ENCODE assay signal across 8 mouse cellular contexts in the genomic region with DNA sequence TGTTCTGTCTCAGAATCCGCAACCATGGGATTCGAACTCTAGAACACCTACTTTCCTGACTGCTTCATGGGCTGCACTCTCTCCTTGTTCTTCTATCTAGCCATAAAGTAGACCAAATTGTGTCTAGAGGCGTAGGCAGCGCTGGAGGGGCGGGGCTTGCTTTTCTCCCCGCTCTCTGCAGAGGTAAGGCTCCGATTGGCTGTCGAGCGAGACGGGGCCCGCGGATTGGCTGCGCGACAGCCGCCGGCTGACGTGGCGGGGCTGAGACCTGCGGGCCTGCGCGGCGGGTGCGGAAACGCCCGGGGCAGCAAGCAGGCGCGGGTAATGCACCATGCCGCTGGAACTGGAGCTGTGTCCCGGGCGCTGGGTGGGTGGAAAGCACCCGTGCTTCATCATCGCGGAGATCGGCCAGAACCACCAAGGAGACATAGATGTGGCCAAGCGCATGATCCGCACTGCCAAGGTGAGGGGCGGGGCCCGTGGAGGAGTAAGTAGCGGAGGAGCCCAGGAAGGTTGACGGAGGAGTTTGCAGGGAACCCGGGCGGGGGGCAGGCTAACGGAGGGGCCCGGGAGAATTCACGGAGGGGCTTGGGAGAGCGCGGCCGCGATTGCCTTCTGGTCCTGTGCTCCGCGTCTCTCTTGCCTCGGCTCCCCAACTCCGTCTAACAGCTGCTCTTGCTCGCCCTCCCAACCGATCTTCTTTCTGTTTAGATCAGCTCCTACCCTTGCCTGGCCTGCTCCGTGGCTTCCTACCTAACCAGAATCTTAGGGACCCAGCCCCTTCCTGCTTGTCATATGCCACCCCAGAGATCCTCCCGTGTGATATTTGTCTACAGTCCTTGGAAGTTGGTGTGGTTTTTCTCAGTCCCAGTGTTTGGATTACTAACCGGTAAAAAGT. TPM values are rescaled to one million over a fixed set of nuclear protein-coding genes. Genes with fewer than 3 reads are reported as not detected.
DNase-seq lines count a peak whose midpoint lies in the region; ATAC-seq lines count a peak whose summit lies in the region.

Gene Nans (plus strand): TSS at position 221 of the 898 bp plus-strand sequence.

- H3K9ac ChIP-seq in hindbrain, embryonic 16.5 days (ENCODE audit: low read depth, low read length) = peak within 1 kb of the TSS; percentile 85

- under 1% methylated on average over 58 of the region's 58 CpGs for WGBS in hindbrain, embryonic 16.5 days
- WGBS in macrophage (ENCODE audit: missing documents) = 1% methylated on average over 57 of the region's 58 CpGs

- H3K4me2 ChIP-seq in hindbrain, embryonic 16.5 days (ENCODE audit: low read length) = peak within 1 kb of the TSS; percentile 84

- peaks cover 9% of the 10 kb centered on the region for H3K4me1 ChIP-seq in hindbrain, embryonic 16.5 days (ENCODE audit: control insufficient read depth, insufficient read depth, low read depth, low read length)

- H3K36me3 ChIP-seq in hindbrain, embryonic 16.5 days (ENCODE audit: control insufficient read depth, insufficient read depth, low read length) = peaks cover 10% of the 10 kb centered on the region
- H3K36me3 ChIP-seq in macrophage (ENCODE audit: inconsistent target) = peaks cover 16% of the 10 kb centered on the region

- DNase-seq in WW6 (ENCODE audit: low read depth, low spot score) = peak; percentile 88
- peak; percentile 87 to 92 for DNase-seq in cerebellum, postnatal 4 days (ENCODE audit: low spot score in 2 of 2)
- DNase-seq in gastrocnemius, adult 18-20 months (ENCODE audit: low spot score) = peak; percentile 95
- peak; percentile 88 to 96 for DNase-seq in left cerebral cortex, adult 18-20 months (ENCODE audit: low spot score in 2 of 2)
- peak; percentile 96 for DNase-seq in right cerebral cortex, adult 18-20 months
- peak; percentile 76 for DNase-seq in urinary bladder, postnatal 10 days (ENCODE audit: low spot score)

- H3K4me3 ChIP-seq in hindbrain, embryonic 16.5 days (ENCODE audit: low read length) = peak within 1 kb of the TSS; percentile 88
- H3K4me3 ChIP-seq in macrophage (ENCODE audit: inconsistent target) = peak within 1 kb of the TSS; percentile 88

- peak; percentile 100 for ATAC-seq in hindbrain, embryonic 16.5 days

- H3K79me2 ChIP-seq in macrophage (ENCODE audit: inconsistent target) = peaks cover 38% of the 10 kb centered on the region

- no peaks in the 10 kb centered on the region for H3K27me3 ChIP-seq in hindbrain, embryonic 16.5 days (replicated peaks; ENCODE audit: control insufficient read depth, insufficient read depth, low read length)

- H3K27ac ChIP-seq in hindbrain, embryonic 16.5 days (ENCODE audit: low read depth, low read length) = peak within 1 kb of the TSS; percentile 68
- H3K27ac ChIP-seq in macrophage = peak within 1 kb of the TSS; percentile 46

- H3K9me3 ChIP-seq in hindbrain, embryonic 16.5 days (ENCODE audit: control insufficient read depth, low read length) = no peaks in the 10 kb centered on the region

RNA-seq across cellular contexts. Expression of gene Nans, which starts in this region (rescaled TPM):
- 10 to 100 TPM; 17.6 to 19.9 TPM for total RNA-seq in gastrocnemius, adult 18-20 months (2021)
- polyA plus RNA-seq in hindbrain, embryonic 16.5 days (2015; fragmentation: Nextera tagmentation; extraction: Ambion mirVana) = 73.7 and 77.1 TPM in 2 replicates
- 10 to 100 TPM; 14.8 to 19.2 TPM for total RNA-seq in left cerebral cortex, adult 18-20 months (2021)
- total RNA-seq in macrophage (2018; cell fraction: chromatin; rRNA removed) = 10 to 100 TPM in 5 of 26 experiments, 1 to 10 TPM in 21; 1.9 to 14.7 (median 6.4) TPM
- 10 to 100 TPM; 20.9 to 34.7 (median 26.7) TPM for total RNA-seq in macrophage (2018; cell fraction: cytosol; rRNA removed)
- total RNA-seq in macrophage (2018; cell fraction: nucleus; rRNA removed) = 10 to 100 TPM in 10 of 26 experiments, 1 to 10 TPM in 16; 5.6 to 19.6 (median 8.4) TPM
- 32.4 to 51.6 TPM (median 48.9 TPM) in 3 replicates for polyA plus RNA-seq in macrophage (2018)

Comparison
In these comparisons a context has a peak if more than half of its experiments do, and no peak if none do; other contexts are left out.
1. Peak in every context shown above with its lines: DNase-seq, ATAC-seq, H3K4me3 ChIP-seq and H3K27ac ChIP-seq.